Mouse (Mus musculus) CD4-positive helper T cell, adult 2 months (primary cell): Measurements from ENCODE around the gene Glce.
A peak's percentile ranks its signal among the peaks of the same experiment; 100 is the strongest.

Experiments used
- DNase-seq: peaks from one replicate; pipeline ENCODE4 v3.0.0-alpha.2; 2012; ENCODE audit warnings: low read depth, missing footprints, low spot score

The Glce gene

DNA sequence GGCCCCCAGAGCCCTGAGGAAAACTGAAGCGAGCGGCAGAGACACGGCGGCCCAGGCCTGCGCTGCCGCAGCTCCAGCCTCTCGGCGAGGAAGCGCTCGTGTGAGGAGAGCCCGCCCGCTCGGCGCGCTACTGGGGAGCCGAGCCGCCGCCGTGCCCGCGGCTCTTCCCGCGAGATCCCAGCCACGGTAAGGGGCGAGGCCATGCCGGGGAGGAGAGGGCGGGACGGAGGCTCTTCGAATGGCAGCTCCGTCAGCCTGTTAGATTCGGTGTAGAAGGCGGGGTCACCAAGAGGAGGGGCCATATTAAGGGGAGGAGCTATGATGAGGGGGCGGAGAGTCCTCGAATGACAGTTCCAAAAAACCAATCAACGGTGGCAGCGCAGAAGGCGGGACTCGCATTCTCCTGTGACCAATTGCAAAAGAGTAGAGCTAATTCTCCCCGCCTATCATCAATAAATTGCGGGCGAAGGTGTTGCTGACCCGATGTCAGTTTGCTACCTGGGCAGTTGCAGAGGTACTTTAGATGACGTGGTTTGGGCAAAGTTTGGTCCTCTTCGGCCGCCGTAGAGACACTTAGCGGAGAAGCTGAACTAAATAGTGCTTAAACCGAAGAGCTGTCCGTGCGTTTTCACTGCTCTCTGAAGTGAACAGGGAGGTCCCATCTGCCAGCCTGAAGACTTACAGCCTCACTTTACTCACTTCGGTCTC is at the start of gene Glce:
Gene Glce, minus strand, starts transcription at position 148 of the 708 bp plus-strand sequence.
- DNase-seq = peak; percentile 98

DNA sequence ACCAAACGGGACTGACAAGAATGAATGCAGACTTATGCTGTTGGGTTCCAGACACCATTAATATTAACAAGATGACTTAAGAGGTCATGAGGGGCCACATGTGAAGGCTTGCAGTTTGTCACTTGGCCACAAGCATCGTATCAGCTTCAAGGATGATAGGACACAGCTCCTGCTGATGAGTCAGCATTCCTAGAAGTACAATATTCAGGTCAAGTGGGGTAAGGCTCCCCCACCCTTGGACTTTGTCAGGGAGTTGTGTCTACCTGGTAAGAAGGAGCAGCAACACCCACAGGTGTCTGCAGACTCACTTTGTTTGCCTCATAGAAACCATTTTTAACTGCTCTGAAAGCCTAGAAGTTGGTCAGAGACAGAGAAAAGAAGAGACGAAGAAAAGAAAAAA is 49.8 kb upstream of the Glce start:
- no peak for DNase-seq

DNA sequence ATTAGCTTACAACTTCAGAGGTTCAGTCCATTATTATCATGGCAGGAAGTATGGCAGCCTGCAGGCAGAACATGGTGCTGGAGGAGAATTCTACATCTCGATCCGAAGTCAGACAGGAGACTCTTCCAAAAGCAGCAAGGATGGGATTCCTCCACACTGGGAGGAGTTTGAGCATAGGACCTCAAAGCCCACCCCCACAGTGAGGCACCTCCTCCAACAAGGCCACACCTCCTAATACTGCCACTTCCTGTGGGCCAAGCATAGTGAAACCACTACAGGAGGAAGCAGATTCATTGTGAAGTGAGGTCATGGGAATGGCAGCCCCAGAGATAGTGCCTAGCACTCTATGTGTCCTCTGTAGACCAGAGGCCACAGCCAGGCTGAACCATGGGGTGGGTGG is 48.5 kb upstream of the Glce start:
- DNase-seq = no peak

DNA sequence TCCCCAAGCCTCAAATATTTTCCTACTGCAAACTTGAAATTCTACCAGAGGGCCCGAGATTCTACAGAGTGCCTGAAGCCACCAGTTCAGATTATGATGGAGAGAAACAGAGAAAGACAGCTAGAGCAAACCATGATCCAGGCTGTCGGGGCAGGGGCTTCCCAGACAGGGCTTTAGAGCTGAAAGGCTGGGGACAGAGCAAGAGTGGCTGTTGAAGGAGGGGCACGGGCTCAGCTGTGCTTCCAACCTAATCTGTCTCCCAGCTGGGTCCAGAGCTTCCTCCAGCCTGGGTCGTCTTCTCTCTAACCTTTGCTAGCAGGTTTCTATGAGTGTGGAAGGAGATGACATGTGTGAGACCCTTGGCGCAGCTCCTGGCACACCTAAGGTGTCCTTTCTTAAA is 44.2 kb upstream of the Glce start:
- no peak for DNase-seq

DNA sequence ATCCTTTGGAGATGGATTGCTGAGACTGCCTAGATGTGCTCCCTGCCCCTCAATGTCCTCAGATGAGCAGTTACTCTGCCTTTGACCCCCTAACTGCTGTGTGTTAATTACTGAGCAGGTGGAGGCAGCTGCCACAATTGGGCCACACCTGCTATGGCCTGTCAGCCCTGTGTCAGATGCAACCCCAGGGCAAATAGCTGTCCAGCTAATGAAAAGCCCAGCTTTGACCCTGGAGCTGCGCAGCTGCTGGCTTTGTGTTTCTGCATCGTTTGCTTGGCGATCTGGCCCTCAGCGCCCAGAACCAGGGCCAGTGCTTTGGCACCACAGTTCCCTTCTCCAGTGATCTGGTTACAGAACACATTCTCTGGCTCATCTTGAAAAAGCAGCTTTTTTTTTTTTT is 43.7 kb upstream of the Glce start:
- no peak for DNase-seq

DNA sequence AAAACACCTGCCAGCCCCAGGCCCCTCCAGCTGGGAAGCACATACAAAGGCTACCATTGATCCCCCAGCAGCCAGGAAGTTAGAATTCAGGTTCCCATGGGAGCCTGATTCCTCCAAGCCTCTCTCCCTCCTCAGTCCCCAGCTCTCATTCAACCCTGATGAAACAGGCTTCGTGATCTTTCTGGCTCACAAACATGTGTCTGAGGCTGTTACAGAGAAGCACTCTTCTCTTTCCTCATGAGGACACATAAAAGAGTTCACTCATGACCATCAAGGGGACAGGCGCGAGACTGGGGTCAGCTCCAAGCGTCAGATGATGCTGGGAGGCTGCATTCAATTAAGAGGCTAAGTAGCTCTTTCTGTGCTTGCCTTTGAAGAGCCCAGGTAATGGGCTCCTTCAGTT is 40.4 kb upstream of the Glce start:
- DNase-seq = no peak

DNA sequence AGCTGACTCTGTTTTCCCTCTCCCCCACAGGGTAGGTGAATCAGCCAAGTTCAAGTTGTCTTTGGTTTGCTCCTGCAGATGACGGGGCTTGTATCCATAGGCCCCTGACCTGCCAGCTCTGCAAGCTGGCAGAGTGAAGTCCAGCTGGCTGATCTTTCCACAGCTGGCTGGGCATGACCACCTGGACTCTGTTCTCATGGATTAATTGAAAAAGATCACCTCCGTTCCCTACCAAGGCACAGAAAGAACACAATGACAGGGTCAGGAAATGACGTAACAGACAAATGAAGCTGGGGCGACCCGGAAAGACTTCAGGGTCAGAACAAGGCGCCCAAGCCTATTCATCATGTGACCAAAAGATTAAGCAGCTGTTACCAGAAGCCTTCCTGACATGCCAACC is 38.3 kb upstream of the Glce start:
- DNase-seq = no peak

DNA sequence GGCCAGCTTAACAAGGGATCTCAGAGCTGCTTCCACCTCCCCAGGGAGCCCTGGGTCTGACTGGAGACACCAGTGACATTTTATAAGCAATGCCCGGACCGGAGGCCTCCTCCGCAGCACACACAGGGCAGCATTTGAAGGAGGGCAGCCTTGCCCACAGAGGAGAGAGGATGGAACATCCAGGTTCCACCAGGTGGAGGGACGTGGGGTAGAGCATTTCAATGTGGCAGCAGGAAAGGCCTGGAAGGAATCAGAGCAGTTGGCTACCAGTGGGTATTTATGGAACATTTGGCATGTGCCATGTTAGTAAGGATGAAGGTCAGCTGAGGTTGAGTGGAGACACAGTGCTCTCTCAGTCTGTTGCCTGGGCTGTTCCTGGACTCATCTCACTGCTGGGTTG is 36.3 kb upstream of the Glce start:
- no peak for DNase-seq

DNA sequence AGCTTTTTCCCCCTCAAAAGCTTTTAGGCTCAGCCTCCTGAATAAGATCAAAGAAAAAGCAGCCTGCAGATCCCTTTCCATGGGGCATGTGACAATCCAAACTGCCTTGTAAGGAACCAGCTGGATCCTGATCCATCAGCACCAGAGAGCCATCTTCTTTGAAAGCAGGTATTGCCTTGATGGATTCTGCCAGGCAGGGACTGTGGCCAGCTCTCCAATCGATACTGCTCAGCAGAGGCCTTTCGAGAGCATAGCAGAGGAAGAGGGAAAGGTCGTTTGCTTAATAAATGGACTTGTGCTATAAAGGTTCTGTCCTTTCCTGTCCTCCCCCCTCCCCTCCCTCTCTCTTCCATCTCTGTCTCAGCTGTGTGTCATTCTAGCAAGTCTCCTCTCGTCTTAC is 33.4 kb upstream of the Glce start:
- DNase-seq = no peak

DNA sequence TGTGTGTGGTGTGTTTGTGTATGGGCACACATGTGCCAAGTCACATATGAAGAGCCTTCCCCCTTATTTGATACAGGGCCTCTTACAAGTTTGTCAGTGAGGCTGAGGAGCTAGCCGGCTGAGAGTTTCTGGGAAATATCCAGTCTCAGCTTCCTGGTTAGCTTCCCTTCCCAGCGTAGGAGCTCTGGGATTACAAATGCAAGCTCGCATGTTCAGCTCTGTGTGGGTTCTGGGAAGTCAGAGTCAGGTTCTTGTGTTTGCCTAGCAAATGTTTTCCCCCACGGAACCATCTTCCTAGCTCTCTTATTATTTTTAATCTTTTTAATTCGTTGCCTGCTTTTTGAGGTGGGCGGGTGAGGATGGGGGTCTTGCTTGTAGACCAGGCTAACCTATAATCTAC is 32.9 kb upstream of the Glce start:
- no peak for DNase-seq

DNA sequence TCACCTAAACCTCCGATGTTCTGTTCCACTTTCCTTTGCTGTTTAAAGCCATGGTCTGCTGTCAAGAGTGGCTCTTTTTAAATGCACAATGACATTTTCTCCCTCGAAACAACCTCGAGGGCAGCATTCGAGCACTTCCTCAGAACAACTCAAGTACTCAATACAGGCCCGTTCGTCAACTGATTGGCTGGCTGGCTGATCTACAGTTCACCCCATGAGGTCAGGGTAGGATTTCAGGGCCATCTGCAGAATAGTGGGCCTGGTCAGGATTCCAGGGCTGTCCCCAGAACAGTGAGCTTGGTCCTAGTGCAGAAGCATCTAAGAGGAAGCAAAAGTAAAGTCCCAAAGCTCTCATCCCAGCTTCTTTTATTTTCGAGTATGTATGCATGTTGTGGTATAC is 32.5 kb upstream of the Glce start:
- DNase-seq = no peak

DNA sequence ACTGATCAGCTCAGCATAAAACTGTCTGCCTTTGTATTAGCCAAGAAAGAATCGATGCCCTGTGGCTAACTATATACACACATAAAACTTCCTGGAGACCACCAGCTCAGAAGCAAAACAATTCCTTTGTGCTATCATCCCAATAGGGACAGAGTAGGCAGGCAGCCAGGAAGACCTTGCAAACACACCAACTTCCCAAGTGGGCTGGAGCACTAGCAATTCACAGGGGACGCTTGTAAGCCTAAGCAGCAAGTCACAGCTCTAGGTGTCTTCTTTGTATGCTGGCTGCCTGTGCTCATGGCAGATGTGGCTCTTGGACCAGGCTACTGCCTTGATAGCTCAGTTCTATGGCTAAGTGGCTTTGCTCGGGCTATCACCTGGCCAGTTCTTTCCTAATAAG is 32.1 kb upstream of the Glce start:
- no peak for DNase-seq

DNA sequence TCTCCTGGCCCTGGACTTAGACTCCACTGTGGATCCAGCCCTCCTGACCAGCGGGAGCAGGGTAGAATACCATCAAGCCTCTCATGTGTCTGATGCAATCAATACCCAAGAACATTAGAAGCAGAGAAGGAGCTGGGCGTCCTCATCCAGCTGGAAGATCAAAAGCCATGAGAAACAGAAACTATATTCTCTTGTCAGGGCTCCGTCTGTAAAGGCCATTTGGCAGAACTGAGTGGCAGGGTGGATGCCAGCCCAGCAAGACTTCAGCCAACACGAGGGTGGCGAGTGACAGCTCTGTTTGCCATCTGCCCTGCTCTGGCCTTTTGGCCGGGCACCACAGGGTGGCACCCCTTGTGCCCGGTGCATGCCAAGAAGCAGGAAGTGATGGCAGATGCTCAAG is 30.8 kb upstream of the Glce start:
- DNase-seq = no peak

DNA sequence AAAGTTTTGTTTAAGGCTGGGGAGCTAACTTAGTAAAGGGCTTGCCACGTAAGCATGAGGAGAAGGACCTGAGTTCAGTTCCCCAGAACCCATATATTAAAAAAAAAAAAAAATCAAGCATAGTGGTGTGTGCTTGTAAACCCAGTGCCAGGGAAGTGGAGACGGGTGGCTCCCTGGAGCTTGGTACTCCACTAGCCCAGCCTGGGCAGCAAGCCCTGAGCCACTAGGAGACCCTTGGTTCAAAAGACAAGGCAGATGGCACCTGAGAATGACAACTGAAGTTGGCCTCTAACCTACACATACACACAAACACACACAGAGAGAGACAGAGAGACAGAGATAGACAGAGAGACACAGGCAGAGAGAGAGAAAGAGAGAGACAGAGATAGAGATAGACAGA is 30.1 kb upstream of the Glce start:
- no peak for DNase-seq

DNA sequence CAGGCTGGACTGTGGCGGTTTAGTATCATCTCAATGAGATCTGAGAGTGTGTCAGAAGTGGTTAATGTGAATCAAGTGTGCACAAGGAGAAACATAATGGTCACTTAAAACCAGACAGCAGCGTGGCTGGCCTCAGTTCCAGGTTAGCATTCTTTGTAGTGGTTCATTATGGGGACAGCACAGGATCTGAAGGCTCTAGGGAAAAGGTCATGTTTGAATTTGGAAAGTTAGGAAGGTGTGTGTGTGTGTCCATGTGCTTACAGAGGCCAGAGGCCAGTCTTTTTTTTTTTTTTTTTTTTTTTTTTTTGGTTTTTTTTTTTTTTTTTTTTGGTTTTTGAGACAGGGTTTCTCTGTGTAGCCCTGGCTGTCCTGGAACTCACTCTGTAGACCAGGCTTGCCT is 22.7 kb upstream of the Glce start:
- DNase-seq = no peak

DNA sequence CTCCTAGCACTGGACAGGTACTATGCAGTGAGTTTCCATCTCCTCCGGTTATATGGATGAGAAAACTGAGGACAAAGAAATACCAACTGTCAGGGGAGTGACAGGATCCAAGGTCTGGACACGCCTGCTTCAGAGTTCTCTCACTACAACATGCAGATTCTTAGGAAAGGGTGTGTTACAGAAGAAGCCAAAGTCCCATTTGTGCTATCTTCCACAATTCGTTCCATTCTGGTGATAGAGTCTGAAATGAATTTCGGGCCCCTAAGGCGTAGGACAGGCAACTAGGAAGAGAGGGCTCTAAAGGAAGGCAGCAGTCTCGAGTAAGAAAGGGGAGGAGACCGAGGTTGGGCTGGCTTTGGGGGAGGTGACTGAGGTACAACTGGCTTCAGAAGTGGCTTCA is 21.0 kb upstream of the Glce start:
- no peak for DNase-seq

DNA sequence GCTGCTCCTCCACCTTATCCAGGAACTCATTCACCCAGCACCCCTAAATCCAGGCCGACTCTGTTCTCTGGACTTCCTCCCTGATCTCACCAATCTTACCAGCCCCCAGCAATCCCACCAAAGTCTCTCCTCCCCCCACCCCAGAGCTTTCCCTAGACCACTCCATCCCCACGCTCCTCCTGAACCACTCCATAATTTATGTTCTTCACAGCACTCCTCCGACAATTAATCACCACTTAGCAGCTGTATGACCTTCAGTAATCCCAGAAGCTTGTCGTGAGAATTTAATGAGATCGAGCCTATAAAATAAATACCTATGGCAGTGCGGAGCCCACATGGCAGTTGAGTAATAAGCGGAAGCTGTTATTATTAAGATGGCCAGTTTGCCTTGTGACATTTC is 16.6 kb upstream of the Glce start:
- DNase-seq = no peak

DNA sequence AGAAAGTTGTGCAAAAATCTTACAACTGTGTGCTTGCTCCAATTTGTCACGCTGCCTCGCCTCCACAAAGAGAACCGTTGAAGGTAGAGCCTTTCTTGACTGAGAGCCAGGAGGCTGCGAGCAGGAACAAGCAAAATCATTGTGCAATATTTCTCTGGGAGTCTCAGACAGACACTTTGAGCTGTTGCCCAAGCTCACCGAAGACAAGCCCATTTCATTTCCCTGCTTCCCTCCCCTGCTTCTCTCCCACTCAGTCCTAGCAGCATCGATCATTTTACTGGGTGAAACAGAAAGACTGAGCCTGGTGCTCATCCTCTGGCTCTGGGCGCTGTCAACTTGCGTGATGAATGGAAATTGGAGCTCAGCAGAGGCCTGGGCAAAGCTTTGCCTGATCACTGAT is 14.8 kb upstream of the Glce start:
- no peak for DNase-seq

DNA sequence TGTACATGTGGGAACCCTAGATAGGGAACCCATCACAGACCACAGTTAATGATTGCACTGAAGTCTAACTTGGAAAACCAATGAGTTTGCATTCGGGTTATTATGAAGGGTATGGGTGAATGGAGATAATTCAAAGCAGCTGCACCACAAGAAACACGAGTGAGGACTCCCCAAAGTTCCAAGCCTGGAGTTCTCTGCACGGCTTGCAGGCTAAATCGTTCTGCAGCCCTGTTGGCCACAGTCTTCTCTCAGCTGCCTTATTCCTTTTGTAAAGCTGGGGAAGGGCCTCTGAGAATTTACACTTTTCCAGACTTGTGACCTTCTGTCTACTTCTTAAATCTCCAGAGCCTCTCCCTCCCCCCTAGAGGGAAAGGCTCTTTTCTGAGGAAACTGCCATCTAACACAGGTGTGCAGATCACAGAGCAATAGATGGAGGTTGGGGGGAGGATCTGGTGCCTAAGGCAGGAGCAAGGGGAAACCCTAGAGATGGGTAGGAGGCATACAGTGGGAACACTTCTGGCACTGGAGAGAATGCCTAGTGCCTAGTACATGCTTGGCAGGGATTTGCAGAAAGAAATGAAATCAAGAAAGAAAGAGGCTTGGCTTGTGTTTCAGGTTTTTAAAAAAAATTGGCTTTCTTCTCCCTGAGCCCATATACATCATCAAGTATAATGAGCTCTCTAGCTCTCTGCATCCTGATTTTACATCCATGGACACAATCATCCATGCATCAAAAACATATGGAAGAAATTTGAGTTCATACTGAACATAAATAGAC is 9.7 kb upstream of the Glce start:
- no peak for DNase-seq

DNA sequence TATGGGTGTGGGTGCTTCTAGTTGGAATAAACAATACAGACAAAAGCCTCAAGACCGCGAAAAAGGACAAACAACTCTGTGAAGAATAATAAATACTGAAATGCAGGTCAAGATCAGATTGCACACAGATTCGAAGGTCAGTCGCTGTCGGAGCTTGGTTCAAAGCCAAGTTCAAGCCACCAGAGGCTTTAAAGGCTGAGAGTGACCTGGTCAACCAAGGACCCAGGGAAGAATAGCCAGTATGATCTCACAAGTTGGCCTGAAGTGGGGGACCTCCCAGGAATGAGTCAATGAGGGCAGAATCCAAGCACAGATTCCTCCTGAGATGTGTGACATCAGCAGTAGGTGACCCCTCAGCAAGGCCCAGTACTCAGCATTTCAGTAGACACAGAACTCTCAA is 8.3 kb upstream of the Glce start:
- no peak for DNase-seq

DNA sequence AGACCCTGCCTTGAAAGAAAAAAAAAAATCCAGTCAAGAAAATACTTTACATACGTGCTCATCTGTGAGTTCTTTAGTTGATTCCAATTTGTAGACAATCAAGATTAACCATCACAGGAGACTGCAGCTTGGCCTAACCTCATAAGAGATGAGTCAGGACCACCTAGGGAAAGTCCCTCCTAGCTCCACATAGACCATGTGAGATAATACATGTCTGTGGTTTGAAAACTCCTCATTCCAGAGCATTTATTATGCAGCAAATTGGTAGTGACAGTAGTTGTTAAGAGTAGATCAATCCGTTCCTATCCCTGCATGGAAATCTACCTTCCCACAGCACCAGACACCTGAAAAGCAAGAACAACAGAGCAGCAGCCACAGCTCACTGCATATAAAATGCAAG is 5.6 kb upstream of the Glce start:
- peak; percentile 32 for DNase-seq

DNA sequence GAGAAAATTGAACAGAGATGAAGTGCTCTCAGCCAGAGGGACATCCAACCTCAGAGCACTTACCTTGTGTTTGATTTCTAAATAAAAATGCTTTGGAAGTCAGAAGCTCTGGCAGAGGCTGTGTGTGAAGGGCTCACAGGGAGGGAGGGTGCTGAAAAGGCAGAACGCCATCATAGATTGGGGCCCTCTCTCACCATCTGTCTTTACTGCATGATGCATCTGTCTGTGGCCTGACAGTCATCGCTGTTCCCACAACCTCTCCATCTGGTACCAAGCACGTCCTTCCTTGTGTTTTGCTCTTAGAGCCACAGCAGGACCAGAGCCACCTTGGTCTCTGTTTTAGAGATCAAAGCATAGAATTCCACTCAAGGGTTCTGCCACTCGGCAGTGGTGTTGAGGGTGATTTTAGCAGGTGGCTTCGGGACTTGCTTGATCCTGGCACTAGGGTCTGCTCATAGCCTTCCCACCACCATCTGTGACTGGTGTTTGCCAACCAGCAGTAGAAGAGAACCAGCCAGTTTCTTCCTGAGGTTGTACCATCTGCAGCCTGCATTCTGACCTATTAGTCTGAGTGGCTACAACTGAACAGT is 3.6 kb upstream of the Glce start:
- DNase-seq = no peak

DNA sequence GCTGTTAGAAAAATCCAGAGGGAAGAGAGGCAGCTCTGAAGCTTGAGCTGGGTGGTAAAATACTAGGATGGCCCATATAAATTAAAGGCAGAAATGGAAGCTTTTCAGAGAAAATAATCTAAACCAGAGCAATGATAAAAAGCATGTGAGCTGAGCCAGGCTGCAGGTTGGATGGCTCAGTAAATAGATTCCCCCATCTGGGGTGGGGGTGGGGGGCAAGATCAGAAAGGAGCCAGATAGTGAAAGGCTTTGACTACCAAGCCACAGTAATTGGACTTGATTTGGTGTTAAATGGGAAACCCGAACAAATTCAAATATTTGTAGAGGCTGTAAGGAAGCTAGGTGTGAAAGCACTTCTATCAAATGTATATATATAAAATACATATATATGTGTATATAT is 1.8 kb upstream of the Glce start:
- DNase-seq = no peak
